Mouse (Mus musculus) cerebellum, postnatal 25 days (tissue): ENCODE measurements around the gene Bzw2.

Experiments used
- DNase-seq, 2 experiments: peaks; one replicate each; pipeline ENCODE4 v3.0.0; 2021; ENCODE audit warnings: mixed read lengths in 2 of 2

Gene Bzw2

GRCm38 (mm10) chr12:36135409-36135808, 22.5 kb downstream of the Bzw2 start:
- DNase-seq, result no peak

GRCm38 (mm10) chr12:36134111-36134510, 23.8 kb downstream of the Bzw2 start:
- no peak for DNase-seq

- no peak for DNase-seq
Measured at GRCm38 (mm10) chr12:36133547-36133946, 24.3 kb downstream of the Bzw2 start.

GRCm38 (mm10) chr12:36132668-36133067, 25.2 kb downstream of the Bzw2 start:
- DNase-seq, result no peak

DNA sequence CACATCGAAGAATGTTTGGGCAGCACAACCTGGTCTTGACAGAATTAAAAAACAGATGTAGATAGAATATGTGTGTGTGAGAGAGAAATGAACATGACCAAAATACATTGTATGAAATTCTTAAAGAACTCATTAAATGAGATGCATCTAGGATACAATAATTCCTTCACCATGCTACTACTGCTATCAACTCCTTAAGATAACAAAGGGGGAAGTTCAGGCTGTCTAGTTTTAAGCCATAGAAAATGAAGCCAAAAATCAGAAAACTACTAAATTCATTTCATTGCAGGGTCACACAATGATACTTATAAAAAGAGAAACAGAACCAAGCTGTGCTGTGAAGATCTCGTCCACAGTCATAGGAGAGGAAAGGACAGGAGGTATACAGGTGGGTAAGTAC, 25.6 kb downstream of the Bzw2 start:
- no peak for DNase-seq

- peak in 1 of 2 experiments; percentile 56 for DNase-seq
Measured at GRCm38 (mm10) chr12:36129826-36130225, 28.1 kb downstream of the Bzw2 start.

- no peak for DNase-seq
Measured at GRCm38 (mm10) chr12:36126049-36126448, 31.8 kb downstream of the Bzw2 start.

GRCm38 (mm10) chr12:36119244-36119643, 38.6 kb downstream of the Bzw2 start:
- DNase-seq, result no peak

DNA sequence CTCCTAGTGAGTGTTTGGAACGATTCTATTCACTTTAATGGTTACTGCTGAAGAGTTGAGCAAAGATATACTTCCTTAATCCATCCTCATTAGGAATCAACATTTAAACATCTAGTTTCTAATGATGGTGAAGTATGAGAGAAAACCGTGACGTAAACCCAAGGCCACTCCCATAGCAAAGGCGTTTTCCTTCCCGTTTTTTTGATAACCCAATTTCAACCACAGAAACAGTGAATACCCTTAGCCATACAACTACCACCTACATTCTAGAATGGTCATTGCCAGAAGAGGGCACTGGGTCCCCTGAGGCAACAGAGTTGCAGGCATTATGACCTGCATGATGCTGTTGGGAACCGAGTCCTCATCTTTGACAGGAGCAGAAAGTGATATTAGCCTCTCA, 40.7 kb downstream of the Bzw2 start:
- no peak for DNase-seq

DNA sequence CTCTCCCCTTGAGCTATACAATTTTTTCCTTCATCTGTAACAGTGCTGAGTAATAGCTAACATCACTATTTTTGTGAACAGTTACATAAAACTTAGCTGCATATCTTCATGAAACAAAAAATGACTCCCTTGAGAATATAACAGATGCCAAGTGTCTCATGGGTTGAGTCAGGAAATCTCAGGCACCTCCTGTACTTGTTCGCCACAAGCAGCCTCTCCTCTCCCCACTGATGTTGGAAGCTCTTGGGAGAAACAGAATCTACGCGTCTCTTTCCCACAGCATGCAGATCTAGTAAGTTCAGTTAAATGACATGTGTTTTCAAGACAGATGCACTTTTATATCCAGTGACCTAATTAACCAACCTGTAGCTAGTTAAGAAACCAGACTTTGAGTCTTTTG, 45.8 kb downstream of the Bzw2 start:
- DNase-seq, result no peak

- DNase-seq, result no peak
Measured at GRCm38 (mm10) chr12:36111110-36111509, 46.8 kb downstream of the Bzw2 start.

GRCm38 (mm10) chr12:36110457-36110856, 47.4 kb downstream of the Bzw2 start:
- DNase-seq, result no peak

- peak in 1 of 2 experiments; percentile 21 for DNase-seq
Measured at GRCm38 (mm10) chr12:36108442-36108841, 49.4 kb downstream of the Bzw2 start.

DNA sequence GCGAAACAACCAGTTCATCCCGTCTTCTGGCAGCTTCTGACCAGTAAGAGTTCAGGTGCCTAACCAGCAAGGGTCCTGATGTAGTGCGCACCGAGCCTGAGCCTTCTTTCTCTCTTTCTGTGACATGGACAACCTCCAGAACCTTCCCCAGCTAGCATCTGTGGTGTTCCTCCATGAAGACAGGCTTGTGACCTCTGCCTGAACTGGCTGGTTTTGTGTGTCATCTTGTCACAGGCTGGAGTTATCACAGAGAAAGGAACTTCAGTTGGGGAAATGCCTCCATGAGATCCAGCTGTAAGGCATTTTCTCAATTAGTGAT, 54.3 kb downstream of the Bzw2 start:
- DNase-seq, result no peak

DNA sequence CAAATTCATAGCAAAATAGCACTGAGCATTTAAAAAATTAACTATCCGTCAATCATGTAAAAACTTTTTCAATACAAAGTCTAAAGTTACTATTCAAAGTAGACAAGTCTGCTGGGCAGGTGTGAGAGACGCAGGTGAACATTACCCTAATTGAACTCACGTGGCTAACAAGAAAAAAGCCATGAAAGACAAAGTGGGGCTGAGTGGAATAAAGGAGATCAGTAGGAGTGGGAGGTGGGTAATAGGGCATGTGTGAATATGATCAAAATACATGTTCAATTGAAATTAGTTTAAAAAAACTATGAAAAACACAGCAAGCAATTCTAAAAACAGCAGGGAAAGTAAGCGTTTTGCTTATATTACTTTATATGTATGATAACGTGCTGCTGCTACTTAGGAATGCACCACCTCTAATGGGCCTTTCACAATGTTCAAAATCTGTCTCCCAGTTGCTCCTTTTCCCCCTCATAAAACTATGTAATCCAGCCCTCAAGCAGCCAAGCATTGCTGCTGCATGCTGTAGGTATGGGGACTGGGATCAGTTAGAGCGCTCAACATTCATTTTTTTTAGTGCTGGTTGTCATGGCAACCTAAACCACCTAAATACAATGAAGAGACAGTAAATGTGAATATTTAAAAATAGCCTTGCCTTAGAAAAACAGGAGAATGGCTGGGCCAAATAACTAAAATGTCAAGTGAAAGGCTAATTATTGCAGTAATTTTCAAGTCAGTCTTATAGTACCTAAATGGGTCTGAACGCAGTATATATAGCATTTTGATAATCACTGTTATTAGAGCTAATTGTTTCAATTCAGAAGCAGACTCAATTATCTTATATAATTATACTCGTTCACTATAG, 54.9 kb downstream of the Bzw2 start:
- DNase-seq, result no peak

DNA sequence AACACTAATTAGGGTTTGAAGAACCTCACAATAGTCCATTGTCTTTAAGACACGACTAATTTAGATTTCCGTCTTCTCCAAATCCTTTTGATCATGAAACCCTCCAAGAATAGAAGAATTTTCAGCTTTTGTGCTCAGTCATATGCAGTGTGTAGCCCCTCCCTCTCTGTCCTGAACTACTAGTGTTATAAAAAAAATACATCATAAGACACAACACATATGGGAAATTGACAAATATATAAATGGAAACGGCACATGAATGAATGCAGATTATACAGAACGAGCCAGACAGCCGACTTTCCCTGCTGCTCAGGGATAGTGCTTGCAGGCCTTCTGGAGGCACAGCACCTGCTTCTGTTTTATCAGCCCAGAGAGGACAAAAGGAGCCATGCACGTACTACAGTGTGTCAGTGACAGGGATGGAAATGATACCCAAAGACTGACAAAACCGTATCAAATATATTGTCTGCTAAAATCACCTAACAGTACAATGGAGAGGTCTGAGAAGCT, 62.5 kb downstream of the Bzw2 start:
- DNase-seq, result no peak

DNA sequence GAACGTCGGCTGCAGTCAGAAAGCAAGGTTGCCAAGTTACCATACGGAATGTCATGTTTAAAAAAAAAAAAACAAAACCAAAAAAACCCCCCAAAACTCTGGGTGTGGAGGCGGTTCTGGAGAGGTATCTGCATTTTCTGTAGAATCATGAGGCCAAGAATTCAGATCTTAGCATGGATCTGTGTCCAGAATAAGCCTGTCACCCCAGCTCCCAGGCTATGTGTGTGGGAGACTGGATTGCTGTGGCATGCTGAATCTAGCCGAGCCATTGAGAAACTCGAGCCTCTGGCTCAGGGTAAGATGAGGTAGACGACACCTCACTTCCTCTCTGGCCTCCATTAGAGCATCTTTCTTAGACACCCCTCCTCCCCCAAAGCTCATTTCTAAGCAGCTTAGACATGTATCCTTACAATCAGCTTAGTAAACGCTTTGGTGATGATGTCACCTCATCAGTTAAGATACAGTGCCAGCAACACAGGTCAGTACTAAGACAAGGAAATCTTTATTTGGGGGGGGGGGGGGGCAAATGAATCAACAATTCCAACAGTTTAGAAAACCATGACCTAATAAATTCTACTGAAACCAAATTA, 64.7 kb downstream of the Bzw2 start:
- no peak for DNase-seq

GRCm38 (mm10) chr12:36091964-36092363, 65.9 kb downstream of the Bzw2 start:
- no peak for DNase-seq

- peak in 1 of 2 experiments; percentile 28 for DNase-seq
Measured at GRCm38 (mm10) chr12:36089221-36089620, 68.7 kb downstream of the Bzw2 start.

DNA sequence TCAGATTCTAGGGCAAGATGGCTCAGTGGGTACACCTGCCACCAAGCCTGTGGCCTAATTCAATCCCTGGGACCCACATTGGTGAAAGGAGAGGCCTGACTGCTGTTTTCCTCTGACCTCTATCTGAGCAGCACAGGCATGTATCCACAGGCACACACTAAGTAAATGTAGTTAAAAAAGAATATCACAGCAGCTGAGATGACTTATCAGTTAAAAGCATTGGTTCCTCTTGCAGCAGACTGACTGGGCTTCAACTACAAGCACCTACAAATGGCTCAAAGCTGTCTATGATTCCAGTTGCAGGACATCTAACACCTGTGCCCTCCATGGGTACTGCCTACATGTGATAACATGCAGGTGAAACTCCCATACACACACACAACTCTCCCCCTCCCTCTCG, 69.1 kb downstream of the Bzw2 start:
- no peak for DNase-seq

- no peak for DNase-seq
Measured at GRCm38 (mm10) chr12:36085380-36085779, 72.5 kb downstream of the Bzw2 start.

DNA sequence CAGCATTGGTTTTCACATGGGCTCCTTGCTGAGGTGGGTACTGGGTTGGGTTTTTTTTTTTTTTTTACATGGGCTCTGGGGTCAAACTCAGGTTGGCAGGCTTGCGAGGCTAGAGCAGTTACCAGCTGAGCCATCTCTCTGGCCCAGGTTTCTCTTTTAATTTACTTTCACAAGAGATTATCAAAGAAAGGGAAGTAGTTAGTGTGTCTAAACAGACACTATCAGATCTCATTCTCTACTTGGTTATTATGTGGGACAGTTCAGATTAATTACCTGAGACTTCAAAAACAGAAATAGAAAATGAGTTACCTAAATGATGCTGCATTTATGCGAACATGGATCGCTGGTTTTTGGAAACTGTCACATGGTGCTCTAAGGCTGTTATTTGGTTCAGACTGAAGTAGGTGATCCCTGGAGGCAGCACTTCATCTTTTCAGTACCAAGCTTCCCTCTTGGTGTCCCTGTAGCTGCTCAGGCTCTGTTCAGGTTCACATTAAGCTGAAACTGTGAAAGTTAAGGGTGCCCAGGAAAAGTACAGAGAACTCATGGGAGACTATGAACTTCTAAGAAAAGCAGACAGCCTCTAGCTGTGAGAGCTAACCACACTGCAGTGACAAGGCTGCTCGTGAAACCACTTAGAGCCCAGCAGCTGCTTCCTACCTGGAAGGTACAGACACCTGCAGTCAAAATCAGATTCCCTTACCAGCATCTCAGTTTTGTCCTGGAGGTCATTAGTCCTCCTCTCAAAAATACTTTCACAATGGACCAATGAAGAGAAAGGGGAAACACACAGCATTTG, 79.6 kb downstream of the Bzw2 start:
- no peak for DNase-seq

- DNase-seq, result no peak
Measured at GRCm38 (mm10) chr12:36072860-36073259, 85.0 kb downstream of the Bzw2 start.

GRCm38 (mm10) chr12:36070231-36070630, 87.6 kb downstream of the Bzw2 start:
- no peak for DNase-seq
